Mouse (Mus musculus) lung, adult 18-20 months (tissue): ENCODE results near the gene Tns3.

Source experiments
- DNase-seq, 2 experiments: peaks; one replicate each; pipeline ENCODE4 v3.0.0; 2022; ENCODE audit warnings: mixed read lengths in 2 of 2

Gene Tns3

DNA sequence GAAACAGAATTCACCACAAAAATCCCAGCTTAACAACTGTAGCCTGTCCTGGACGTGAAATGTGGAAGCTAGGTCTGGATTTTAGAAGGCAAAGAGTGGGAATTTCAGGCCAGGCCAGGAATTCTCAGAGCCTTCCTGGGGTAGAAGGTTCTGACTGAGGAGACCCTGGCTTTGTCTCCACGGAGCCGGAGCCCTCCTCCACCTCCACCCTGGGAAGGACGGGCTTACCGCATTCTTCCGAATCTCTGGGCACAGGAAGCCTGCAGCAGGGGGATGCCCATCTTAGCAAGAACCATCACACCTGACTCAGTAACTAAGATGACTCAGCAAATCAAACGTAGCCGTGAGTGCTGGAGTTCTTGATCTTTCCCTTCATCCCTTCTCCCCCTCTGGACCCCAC lies 231.4 kb downstream of the Tns3 start:
- DNase-seq, result no peak

DNA sequence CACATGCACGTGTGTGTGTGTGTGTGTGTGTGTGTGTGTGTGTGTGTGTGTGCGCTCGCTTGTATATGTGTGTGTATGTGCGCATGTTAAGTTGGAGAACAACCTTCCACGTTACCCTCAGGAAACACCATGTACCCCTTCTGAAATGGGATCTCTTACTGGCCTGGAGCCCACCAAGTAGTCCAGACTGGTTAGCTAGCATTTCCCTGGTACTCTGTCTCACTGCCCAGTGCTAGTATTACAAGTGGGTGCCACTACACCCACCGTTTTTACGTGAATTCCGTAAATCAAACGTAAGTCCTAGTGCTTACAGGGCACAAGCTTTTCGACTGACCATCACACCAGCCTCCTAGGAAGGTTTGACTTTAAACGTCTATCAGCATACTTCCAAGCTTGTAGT lies 236.7 kb downstream of the Tns3 start:
- DNase-seq, result no peak

DNA sequence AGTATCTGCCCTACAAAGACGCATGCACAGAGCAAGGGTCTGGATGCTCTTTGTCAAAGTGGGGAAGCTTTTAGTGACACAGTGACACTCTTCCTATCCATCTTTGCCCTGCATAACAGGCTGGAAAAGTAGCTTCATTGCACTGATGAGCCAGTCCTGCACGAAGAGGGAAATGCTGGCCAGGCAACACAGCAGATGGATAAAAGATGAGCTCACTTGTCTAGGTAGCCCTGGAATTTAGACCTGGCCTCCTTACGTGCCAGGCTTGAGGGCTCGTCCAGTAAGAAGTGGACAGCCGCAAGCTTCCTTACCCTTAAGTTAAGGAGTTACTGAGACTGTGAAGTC lies 239.1 kb downstream of the Tns3 start:
- no peak for DNase-seq

DNA sequence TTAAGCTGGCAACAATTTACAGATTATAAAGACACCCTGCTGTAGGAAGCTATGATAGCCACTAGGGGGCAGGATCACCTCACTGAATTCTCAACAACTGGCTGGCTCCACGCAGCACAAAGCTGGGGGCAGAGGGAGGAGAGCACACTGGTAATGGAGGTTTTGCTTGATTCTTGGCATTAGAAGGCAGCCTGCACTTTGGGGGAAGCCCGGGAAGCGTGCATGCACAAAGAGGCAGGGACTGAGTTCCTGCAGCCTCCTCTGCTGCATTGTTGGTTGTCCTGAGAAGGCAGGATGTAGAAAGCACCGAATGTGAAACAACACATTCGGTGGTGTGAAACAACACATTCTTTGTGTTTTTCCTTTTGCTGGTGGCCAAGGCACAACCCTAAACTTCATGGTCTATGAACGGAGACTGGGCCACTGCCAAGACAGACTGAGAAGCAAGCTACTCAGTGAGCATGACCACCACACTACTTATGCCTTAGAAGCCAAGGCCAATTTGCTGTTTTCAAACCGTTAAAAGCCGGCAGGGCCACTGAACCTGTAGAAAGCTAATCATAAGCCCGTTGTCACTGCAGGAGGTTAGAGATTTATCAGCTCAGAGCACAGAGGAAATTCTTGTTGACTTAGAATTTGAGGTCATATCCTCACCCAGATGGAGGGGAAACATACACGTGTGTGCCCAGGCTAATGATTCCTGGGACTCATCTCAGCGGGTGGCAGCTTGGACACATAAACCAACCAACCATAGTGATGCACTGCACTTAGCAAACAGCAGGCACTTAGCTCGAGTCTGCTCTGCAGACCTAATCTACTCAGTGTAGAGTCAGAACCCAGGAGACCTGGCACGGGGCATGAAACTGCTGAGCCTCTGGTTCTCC lies 239.8 kb downstream of the Tns3 start:
- peak; percentile 67 to 74 for DNase-seq

DNA sequence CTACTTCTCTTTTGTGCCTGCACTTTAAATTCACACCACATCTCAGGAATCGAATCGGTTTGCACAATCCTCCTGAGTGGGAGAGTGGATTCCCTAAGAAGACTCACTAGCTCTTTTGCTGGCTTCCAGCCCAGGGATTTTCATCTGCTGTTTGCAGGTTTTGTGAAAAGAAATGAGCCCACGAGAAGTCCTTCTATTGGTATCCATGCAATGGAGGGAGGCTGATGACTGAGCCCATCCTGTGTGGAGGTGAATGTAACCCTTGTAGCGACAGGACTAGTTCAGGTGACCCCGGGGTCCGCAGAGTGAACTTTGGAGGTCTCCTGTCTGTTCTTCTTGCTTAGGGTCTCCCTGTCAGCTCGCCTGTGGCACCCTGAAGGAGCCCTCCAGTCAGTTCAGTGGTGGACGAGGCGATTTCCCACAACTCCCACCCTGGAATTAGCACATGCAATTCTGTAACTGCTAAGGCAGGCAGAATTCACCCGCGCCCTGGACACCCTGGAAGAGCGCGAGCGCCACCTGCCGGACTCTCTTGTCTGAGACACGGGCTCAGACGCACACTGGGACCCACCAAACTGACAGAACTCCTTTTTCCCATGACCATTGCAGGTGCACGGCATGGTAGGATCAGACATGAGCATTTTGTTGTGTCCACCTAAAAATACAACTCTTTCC lies 259.0 kb downstream of the Tns3 start:
- DNase-seq, result peak; percentile 33 to 50

DNA sequence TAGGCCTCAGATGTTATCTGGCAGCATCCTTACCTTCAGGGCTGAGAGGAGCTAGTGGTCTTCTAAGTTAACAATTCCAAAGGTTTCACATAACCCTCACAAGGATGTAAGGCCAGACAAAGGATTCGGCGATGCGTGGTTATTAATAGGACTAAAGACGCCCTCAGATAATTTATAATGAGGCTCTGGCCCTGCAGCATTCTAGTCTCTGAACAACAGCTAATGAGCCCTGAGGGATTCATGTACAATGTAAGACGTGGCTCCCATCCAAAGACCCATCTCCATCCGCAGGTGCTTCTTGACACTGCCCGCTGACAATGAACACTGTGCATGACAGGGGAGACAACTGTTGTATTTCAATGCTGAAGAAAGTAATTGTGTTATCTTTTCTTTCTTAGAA lies 263.0 kb downstream of the Tns3 start:
- DNase-seq, result no peak

DNA sequence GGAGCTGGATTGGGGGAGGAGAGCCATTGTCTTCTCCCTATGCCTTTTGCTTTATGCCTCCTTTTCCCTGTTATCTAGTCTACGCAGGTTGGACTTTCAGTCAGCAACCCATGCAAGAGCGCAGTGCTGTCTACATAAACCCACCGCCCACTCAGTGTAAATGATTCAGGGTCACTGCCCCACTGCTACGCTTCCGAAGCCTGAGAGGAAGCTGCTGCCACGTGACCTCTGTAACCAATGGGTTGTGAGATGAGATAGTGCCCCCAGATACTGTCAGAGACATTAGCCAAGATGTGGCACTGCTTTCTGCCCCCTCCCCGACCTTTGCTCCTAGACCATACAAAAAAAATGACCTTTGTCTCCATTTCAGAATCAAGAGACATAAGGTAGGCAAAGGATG lies 268.0 kb downstream of the Tns3 start:
- no peak for DNase-seq

DNA sequence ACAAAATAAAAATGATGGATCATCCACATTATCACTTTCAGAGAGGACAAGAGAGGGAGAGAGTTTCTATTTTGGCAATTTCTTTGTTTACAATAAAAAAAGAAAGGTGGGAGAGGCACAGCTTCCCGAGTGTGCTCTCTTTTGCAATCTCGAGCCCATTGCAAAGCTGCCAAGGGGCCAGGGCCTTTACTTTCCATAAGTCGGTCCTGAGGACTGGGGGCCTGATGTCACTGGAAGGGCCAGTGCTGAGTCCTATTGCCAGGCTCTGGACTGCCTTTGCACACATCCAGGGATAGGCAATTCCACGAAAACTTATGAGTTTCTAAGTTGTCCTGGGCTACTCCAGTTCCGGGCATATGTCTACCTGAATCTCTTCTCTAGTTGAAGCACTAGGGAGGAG lies 272.8 kb downstream of the Tns3 start:
- peak in 1 of 2 experiments; percentile 1 for DNase-seq

DNA sequence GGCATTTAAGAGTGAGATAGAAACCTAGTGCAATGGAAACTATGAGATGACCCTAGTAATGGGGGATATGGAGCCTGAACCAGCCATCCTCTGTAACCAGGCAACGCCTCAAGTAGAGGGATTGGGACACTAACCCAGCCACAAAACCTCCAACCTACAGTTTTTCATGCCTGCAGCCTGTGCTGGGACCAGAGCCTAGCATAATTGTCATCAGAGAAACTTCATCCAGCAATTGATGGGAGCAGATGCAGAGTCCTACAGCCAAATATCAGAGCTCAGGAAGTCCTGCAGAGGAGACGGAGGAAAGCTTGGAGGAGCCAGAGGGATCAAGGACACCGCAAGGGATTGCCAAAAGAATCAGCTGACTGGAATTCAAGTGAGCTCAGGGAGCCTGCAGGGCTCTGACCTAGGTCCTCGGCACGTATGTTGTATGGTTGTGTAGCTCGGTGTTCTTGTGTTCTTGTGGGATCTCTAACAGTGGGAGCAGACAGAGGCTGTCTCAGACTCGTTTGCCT lies 278.4 kb downstream of the Tns3 start:
- no peak for DNase-seq
